Mouse (Mus musculus) heart, adult 9 months (tissue): Measurements from ENCODE around the gene Tigit.

Experiments used
- DNase-seq, 2 experiments: peaks; one replicate each; pipeline ENCODE4 v3.0.0; 2022; ENCODE audit warnings: low spot score in 2 of 2

Tigit gene

GRCm38 (mm10) chr16:43619277-43619676 lies 44.7 kb downstream of the Tigit start:
- no peak for DNase-seq

GRCm38 (mm10) chr16:43618286-43618685 lies 45.7 kb downstream of the Tigit start:
- no peak for DNase-seq

DNA sequence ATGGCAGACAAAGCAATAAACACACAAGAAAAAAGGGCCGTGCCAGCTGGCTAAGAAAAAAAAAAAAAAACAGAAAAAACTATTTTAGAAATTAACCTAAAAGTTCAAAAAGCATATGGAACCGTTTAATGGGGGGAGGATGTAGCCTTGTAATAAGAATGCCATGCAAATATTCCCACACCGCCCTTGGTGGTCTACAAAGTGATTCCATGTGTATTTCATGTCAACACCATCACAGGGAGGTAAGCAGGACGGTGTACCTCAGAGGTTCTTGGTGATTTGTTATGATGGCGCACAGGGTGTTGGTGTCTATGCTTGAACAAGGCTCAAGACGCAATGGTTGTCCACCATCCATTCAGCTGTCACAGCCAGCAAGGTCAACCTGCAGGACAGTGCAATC lies 46.6 kb downstream of the Tigit start:
- DNase-seq = no peak

- no peak for DNase-seq
Observed at GRCm38 (mm10) chr16:43616348-43616747, 47.6 kb downstream of the Tigit start.

- peak; percentile 74 to 81 for DNase-seq
Observed at GRCm38 (mm10) chr16:43610375-43610774, 53.6 kb downstream of the Tigit start.

DNA sequence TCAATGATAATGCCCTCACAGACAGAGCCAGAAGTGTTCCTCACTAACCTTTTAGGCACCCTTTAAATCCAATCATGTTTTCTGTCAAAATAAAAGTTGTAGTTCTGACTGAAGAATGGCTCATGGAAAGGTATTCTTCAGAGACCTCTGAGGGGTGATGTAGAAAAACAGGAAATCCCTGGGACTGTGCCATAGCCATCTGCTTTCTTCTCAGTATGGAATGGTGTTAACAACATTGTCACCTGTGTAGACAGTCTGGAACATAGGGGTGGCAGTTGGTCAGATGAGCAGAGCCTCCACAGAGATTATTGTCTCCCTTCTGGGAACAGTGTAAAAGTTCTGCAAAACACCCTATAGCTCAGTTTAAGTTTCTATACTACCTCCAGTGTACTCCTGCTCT lies 55.9 kb downstream of the Tigit start:
- DNase-seq = no peak

GRCm38 (mm10) chr16:43607086-43607485 lies 56.9 kb downstream of the Tigit start:
- DNase-seq = no peak

DNA sequence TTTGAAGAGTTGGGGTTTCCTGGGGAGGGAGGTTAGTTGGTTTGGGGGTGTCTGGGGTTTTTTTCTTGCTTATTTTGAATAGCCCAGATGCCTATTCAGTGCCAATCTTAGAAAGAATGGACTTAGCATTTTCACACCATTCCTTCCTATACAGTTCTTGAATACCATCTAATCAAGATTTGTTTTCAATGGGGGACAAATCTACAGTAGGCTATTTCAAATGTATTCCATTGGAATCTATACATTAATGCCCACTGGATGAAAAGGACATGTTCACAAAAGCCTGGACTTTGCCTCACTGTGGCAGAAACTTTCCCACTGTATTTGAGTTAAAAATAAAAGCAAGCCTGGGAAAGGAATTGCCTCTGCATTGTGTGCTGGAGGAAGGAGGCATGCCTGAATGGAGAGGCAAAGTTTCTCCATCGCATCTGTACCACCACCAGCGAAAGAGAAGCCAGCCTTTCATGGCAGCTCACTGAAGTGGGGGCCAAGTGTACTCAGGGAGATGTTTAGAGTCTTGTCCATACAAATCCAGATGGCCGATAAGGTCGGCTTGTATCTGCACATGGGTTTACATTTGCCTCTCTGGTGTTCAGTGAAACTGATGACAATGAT lies 59.4 kb downstream of the Tigit start:
- DNase-seq = no peak

DNA sequence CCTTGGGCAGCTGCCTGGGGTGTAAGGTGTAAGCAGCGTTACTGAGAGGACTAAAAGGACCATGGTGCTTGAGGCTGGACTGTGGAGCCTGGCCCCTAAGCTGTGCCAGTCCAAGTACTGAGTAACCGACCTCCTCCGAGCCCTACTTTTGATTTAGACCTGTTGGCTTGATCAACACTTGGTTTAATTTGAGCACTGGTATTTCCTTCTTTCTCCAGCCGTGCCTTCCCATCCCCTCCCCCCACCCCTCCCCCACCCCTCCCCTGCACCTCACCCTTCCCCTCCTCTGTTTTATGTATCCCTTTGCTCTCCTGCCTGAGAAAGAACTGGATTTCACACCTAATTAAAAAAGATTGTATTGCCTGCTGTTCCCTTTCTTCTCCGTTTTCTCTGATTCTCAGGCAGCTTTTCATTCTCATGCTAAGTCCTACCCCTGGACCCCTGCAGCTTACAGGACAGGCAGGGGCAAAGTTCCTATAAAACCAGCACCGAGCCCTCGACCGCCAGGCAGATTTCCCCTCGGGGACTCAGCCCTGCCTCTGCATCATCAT lies 60.3 kb downstream of the Tigit start:
- DNase-seq = no peak

DNA sequence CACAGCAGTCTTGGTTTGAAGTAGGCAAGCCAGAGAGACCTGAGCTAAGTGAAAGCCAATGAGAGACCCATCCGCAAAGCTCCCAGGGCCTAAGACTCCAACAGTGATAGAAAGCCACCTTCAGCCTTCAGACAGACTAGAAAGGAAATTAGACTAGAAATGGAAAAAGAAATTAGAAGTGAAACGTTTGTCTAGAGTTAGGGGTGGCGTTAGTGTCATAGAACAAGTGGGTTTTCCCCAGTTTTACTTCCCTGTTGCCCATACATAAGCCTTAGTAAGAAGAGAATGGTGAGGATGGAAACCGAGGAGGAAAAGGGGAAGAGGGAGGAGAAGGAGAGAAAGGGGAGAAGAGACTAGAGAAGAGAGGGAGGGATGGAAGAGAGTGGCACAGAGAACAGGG lies 61.4 kb downstream of the Tigit start:
- no peak for DNase-seq

DNA sequence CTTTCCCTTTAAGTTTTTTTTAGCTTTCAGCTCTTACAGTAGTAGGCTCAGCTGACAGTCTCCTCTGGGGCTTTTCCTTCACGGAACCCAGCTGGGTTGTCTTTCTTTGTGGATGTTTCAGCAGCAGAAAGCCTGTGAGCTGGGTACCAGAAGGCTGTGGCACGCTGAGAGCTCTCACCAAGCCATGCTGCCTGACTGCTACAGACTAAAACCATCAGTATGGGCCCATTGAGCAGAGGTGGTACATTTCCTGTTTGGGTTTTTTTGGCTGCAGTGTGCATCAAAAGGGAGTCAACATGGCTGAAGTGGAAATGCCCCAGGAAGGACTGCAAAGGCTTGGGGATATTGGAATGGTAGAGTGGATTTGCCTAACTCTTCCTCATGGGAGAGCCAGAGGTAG lies 64.2 kb downstream of the Tigit start:
- no peak for DNase-seq
